Mouse (Mus musculus): Measurements from ENCODE around the gene Ndufaf4. TPM values are rescaled to one million over a fixed set of nuclear protein-coding genes. Genes with fewer than 3 reads are reported as not detected.
"Not testable (repeated sequence)": the region's sequence is repeated elsewhere in the genome, so short reads cannot be mapped to it uniquely, and the experiment has no call there.

The Ndufaf4 gene
- 0.85 and 0.95 TPM in 2 replicates for polyA plus RNA-seq (2012; rRNA removed)

- Histone ChIP-seq H3K36me3 (ENCODE audit: control insufficient read depth, insufficient read depth, low read length) (no peaks in the 10 kb centered on the region), H3K4me1 (ENCODE audit: control insufficient read depth, insufficient read depth, low read length) (no peaks in the 10 kb centered on the region; the same call in 1 of the 2 replicates), H3K27ac (ENCODE audit: control insufficient read depth, insufficient read depth, low read depth, low read length) (peak within 1 kb of the TSS; percentile 80), H3K4me3 (ENCODE audit: control insufficient read depth, low read depth, low read length) (peak within 1 kb of the TSS; percentile 96), H3K27me3 (ENCODE audit: control insufficient read depth, insufficient read depth, low read length) (no peaks in the 10 kb centered on the region)
- peak; percentile 87 for TF ChIP-seq POLR2A (IDR thresholded peaks at IDR 0.05; ENCODE audit: control insufficient read depth, low read depth, low read length)
- TF ChIP-seq CTCF (IDR thresholded peaks at IDR 0.05; ENCODE audit: control insufficient read depth, insufficient read depth, insufficient replicate concordance, low read depth, low read length): peak; percentile 98
Observed at GRCm38 (mm10) chr4:24897851-24898515, at the start of gene Ndufaf4. Gene Ndufaf4 (plus strand): TSS chr4:24898083.

GRCm38 (mm10) chr4:24850401-24851325 lies 47.2 kb upstream of the Ndufaf4 start, which contains the start of gene Klhl32:
Gene Klhl32 (minus strand): TSS chr4:24851124.
- Histone ChIP-seq H3K36me3 (ENCODE audit: control insufficient read depth, insufficient read depth, low read length) (no peaks in the 10 kb centered on the region), H3K27ac (ENCODE audit: control insufficient read depth, insufficient read depth, low read depth, low read length) (no peak within 1 kb of the TSS), H3K4me3 (ENCODE audit: control insufficient read depth, low read depth, low read length) (peak within 1 kb of the TSS; percentile 69), H3K27me3 (ENCODE audit: control insufficient read depth, insufficient read depth, low read length) (no peaks in the 10 kb centered on the region), H3K4me1 (ENCODE audit: control insufficient read depth, insufficient read depth, low read length) (peaks cover 3% of the 10 kb centered on the region)
- no peak for TF ChIP-seq POLR2A (IDR thresholded peaks at IDR 0.05; ENCODE audit: control insufficient read depth, low read depth, low read length)
- no peak for TF ChIP-seq CTCF (IDR thresholded peaks at IDR 0.05; ENCODE audit: control insufficient read depth, insufficient read depth, insufficient replicate concordance, low read depth, low read length)

- Histone ChIP-seq H3K36me3 (ENCODE audit: control insufficient read depth, insufficient read depth, low read length) (no peaks in the 10 kb centered on the region), H3K4me1 (ENCODE audit: control insufficient read depth, insufficient read depth, low read length) (no peaks in the 10 kb centered on the region), H3K27ac (ENCODE audit: control insufficient read depth, insufficient read depth, low read depth, low read length) (no peak overlapping the region), H3K4me3 (ENCODE audit: control insufficient read depth, low read depth, low read length) (no peak overlapping the region), H3K27me3 (ENCODE audit: control insufficient read depth, insufficient read depth, low read length) (no peaks in the 10 kb centered on the region)
- no peak for TF ChIP-seq CTCF (IDR thresholded peaks at IDR 0.05; ENCODE audit: control insufficient read depth, insufficient read depth, insufficient replicate concordance, low read depth, low read length)
- no peak for TF ChIP-seq POLR2A (IDR thresholded peaks at IDR 0.05; ENCODE audit: control insufficient read depth, low read depth, low read length)
Observed at GRCm38 (mm10) chr4:24865691-24866090, 32.2 kb upstream of the Ndufaf4 start.

- TF ChIP-seq POLR2A (IDR thresholded peaks at IDR 0.05; ENCODE audit: control insufficient read depth, low read depth, low read length) (no peak), CTCF (IDR thresholded peaks at IDR 0.05; ENCODE audit: control insufficient read depth, insufficient read depth, insufficient replicate concordance, low read depth, low read length) (no peak)
- Histone ChIP-seq H3K4me3 (ENCODE audit: control insufficient read depth, low read depth, low read length) (no peak overlapping the region), H3K36me3 (ENCODE audit: control insufficient read depth, insufficient read depth, low read length) (no peaks in the 10 kb centered on the region), H3K4me1 (ENCODE audit: control insufficient read depth, insufficient read depth, low read length) (no peaks in the 10 kb centered on the region), H3K27ac (ENCODE audit: control insufficient read depth, insufficient read depth, low read depth, low read length) (no peak overlapping the region), H3K27me3 (ENCODE audit: control insufficient read depth, insufficient read depth, low read length) (no peaks in the 10 kb centered on the region)
Observed at GRCm38 (mm10) chr4:24869230-24869629, 28.7 kb upstream of the Ndufaf4 start.

DNA sequence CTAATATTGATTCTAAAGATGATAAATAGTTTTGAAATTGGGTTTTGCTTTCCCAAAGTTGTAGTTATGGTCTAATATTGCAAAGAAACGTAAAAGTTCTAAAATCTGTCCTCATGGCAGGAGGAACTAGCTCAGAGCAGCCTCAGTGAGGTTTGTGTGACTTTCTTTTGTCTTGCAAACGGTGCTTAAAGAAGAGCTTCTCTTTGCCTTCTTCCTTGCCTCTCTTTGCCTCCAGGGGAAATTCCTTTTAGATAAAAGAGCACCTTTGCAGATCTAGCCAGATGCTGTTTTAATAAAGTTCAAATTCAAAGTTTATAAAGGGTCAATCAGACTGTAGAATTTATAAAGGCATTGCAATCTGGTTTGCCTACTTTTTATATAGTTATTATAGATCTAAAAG lies 8.5 kb upstream of the Ndufaf4 start:
- not testable (repeated sequence) for H3K4me3 ChIP-seq (ENCODE audit: control insufficient read depth, low read depth, low read length); H3K27ac ChIP-seq (ENCODE audit: control insufficient read depth, insufficient read depth, low read depth, low read length); H3K27me3 ChIP-seq (ENCODE audit: control insufficient read depth, insufficient read depth, low read length); H3K4me1 ChIP-seq (ENCODE audit: control insufficient read depth, insufficient read depth, low read length); H3K36me3 ChIP-seq (ENCODE audit: control insufficient read depth, insufficient read depth, low read length)

GRCm38 (mm10) chr4:24892293-24892692 lies 5.6 kb upstream of the Ndufaf4 start:
- not testable (repeated sequence) for H3K27ac ChIP-seq (ENCODE audit: control insufficient read depth, insufficient read depth, low read depth, low read length); H3K27me3 ChIP-seq (ENCODE audit: control insufficient read depth, insufficient read depth, low read length); H3K4me1 ChIP-seq (ENCODE audit: control insufficient read depth, insufficient read depth, low read length); H3K36me3 ChIP-seq (ENCODE audit: control insufficient read depth, insufficient read depth, low read length); H3K4me3 ChIP-seq (ENCODE audit: control insufficient read depth, low read depth, low read length)

GRCm38 (mm10) chr4:24894625-24895024 lies 3.3 kb upstream of the Ndufaf4 start:
- H3K36me3 ChIP-seq (ENCODE audit: control insufficient read depth, insufficient read depth, low read length): no peaks in the 10 kb centered on the region
- no peak overlapping the region for H3K27ac ChIP-seq (ENCODE audit: control insufficient read depth, insufficient read depth, low read depth, low read length)
- H3K27me3 ChIP-seq (ENCODE audit: control insufficient read depth, insufficient read depth, low read length): no peaks in the 10 kb centered on the region
- no peaks in the 10 kb centered on the region; the same call in 1 of the 2 replicates for H3K4me1 ChIP-seq (ENCODE audit: control insufficient read depth, insufficient read depth, low read length)
- no peak overlapping the region for H3K4me3 ChIP-seq (ENCODE audit: control insufficient read depth, low read depth, low read length)
- TF ChIP-seq POLR2A (IDR thresholded peaks at IDR 0.05; ENCODE audit: control insufficient read depth, low read depth, low read length): no peak
- TF ChIP-seq CTCF (IDR thresholded peaks at IDR 0.05; ENCODE audit: control insufficient read depth, insufficient read depth, insufficient replicate concordance, low read depth, low read length): no peak

Measured in testis, adult 2 months (tissue).